Mouse (Mus musculus) midbrain, embryonic 10.5 days (tissue): ENCODE results near the gene Fam162a. TPM values are rescaled to one million over a fixed set of nuclear protein-coding genes. Genes with fewer than 3 reads are reported as not detected.

Source experiments
- polyA plus RNA-seq: library from polyadenylated mRNA; unstranded; fragments of >200 nt; fragmentation: Nextera tagmentation; extraction: Ambion mirVana; gene quantifications from 2 replicates; pipeline ENCODE4 v1.2.1, GENCODE M21; 2016

Fam162a gene
- polyA plus RNA-seq, 1 experiment from 2014 or later = 355 TPM

Other genes with a start within 250 kb of the Fam162a start
- gene Parp14, start 200.1 kb downstream of the Fam162a start, polyA plus RNA-seq = 0.16 and 0.32 TPM in 2 replicates
- 2.1 and 2.3 TPM in 2 replicates for gene Parp9, start 133.1 kb downstream of the Fam162a start, polyA plus RNA-seq
- 2.8 and 2.9 TPM in 2 replicates for gene Dtx3l, start 132.4 kb downstream of the Fam162a start, polyA plus RNA-seq
- 76.4 and 77.0 TPM in 2 replicates for gene Kpna1, start 92.8 kb downstream of the Fam162a start, polyA plus RNA-seq
- 8.8 and 10.6 TPM in 2 replicates for gene Wdr5b, start 30.4 kb downstream of the Fam162a start, polyA plus RNA-seq
- gene Ccdc58, start 91 bp upstream of the Fam162a start, polyA plus RNA-seq = 79.9 and 103 TPM in 2 replicates
- 0.10 TPM in 1 of 2 replicates, not detected in the other for gene Csta1, start 59.6 kb upstream of the Fam162a start, polyA plus RNA-seq
- gene Stfa2l1, start 85.2 kb upstream of the Fam162a start, polyA plus RNA-seq = not detected in 2 replicates
- gene Gm5483, start 112.6 kb upstream of the Fam162a start, polyA plus RNA-seq = not detected in 2 replicates
- not detected in 2 replicates for gene Gm5416, start 138.8 kb upstream of the Fam162a start, polyA plus RNA-seq
- not detected in 2 replicates for gene 2010005H15Rik, start 149.9 kb upstream of the Fam162a start, polyA plus RNA-seq
- gene Stfa1, start 205.4 kb upstream of the Fam162a start, polyA plus RNA-seq = 0.32 and 0.86 TPM in 2 replicates